Mouse (Mus musculus): ENCODE data around the gene Rdh8. TPM values are rescaled to one million over a fixed set of nuclear protein-coding genes. Genes with fewer than 3 reads are reported as not detected.

Rdh8 gene
- polyA plus RNA-seq, 1 experiment from 2014 or later = not detected

DNA sequence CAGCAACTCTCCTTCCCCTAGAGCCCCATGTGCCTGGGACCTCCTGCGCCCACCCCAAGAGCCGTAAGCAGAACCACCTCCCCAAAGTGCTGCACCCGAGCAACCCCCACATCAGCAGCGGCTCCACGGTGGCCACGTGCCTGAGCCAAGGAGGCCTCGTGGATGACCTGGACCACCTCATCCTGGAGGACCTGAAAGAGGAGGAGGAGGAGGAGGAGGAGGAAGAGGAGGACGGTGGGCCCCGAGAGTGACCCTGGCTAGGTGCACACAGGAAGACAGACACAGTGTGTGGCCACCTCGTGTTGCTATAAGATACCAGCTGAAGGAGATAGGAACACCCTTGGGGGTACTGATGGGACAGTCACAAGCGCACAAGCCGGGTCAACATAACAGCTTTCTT is 55.2 kb downstream of the Rdh8 start:
- no peak overlapping the region for H3K4me2 ChIP-seq

DNA sequence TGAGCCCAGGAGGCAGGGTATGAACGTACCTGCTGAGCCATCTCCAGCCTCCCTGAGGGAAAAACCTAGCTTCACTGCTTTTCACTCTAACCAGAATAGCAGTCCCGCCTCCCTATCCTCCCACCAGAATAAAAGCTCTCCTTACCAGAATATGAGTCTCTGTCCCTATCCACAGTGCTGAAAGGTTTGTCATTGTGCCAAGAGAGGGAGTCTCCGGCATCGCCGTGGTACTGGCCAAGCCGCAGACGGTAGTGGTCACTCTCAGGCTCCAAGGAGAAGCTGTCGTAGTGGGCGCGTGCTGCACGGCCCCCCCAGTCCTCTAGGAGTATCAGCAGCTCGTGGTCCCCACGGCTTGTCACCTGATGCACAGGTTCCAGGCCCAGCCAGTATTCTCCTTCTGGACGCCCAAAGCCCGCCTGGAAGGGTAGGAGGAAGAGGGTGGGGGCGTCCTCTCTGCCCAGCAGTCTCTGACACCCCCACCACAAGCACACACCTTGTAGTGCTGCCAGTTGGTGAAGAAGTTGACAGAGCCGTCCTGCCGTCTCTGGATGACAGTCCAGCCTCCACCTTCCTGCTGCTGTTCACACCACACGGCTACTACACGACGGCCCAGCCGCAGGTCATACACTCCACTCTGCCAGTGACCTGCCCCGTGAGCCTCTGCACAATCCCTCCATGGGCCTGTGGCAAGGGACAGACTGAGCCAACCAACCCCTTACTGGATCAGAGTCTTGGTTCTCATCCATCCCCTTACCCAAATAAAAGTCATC is 56.9 kb downstream of the Rdh8 start:
- ATAC-seq (ENCODE audit: low FRiP score) = no peak
- H3K4me3 ChIP-seq = no peak overlapping the region
- no peaks in the 10 kb centered on the region for H3K36me3 ChIP-seq
- H3K4me2 ChIP-seq = no peak overlapping the region
- H3K9me3 ChIP-seq = no peaks in the 10 kb centered on the region
- peaks cover 26% of the 10 kb centered on the region for H3K27me3 ChIP-seq
- 68% methylated on average over 23 of the region's 23 CpGs for WGBS
- peak overlapping the region; percentile 55 for H3K9ac ChIP-seq
- H3K4me1 ChIP-seq (replicated peaks) = peaks cover 13% of the 10 kb centered on the region; the same call in 1 of the 2 replicates
- no peak overlapping the region for H3K27ac ChIP-seq

More for the DNA sequence above, 55.2 kb downstream of the Rdh8 start:
- Histone ChIP-seq H3K27ac (no peak overlapping the region), H3K27me3 (peaks cover 43% of the 10 kb centered on the region), H3K9me3 (no peaks in the 10 kb centered on the region), H3K4me1 (replicated peaks) (peaks cover 12% of the 10 kb centered on the region), H3K4me3 (no peak overlapping the region), H3K36me3 (no peaks in the 10 kb centered on the region), H3K9ac (no peak overlapping the region)
- no peak for ATAC-seq (ENCODE audit: low FRiP score)
- 87% methylated on average over 12 of the region's 12 CpGs for WGBS

Other genes starting within 250 kb of the Rdh8 start
- 46.4 and 48.2 TPM in 2 replicates for gene Zfp846, start 237.2 kb upstream of the Rdh8 start, polyA plus RNA-seq (2015; fragmentation: Nextera tagmentation; extraction: Ambion mirVana)
- 500 and 520 TPM in 2 replicates for gene Ubl5, start 175.6 kb upstream of the Rdh8 start, polyA plus RNA-seq (2015; fragmentation: Nextera tagmentation; extraction: Ambion mirVana)
- gene Fbxl12, start 173.7 kb upstream of the Rdh8 start, polyA plus RNA-seq (2015; fragmentation: Nextera tagmentation; extraction: Ambion mirVana) = 18.2 and 19.1 TPM in 2 replicates
- 59.8 and 61.5 TPM in 2 replicates for gene Pin1, start 166.4 kb upstream of the Rdh8 start, polyA plus RNA-seq (2015; fragmentation: Nextera tagmentation; extraction: Ambion mirVana)
- 133 and 145 TPM in 2 replicates for gene Olfm2, start 72.2 kb upstream of the Rdh8 start, polyA plus RNA-seq (2015; fragmentation: Nextera tagmentation; extraction: Ambion mirVana)
- gene Col5a3, start 3.4 kb upstream of the Rdh8 start, polyA plus RNA-seq (2015; fragmentation: Nextera tagmentation; extraction: Ambion mirVana) = 0.36 and 0.44 TPM in 2 replicates
- 1.9 and 2.3 TPM in 2 replicates for gene A230050P20Rik, start 50.1 kb downstream of the Rdh8 start, polyA plus RNA-seq (2015; fragmentation: Nextera tagmentation; extraction: Ambion mirVana)
- gene Angptl6, start 61.2 kb downstream of the Rdh8 start, polyA plus RNA-seq (2015; fragmentation: Nextera tagmentation; extraction: Ambion mirVana) = 9.8 and 10.1 TPM in 2 replicates
- gene Ppan, start 69.7 kb downstream of the Rdh8 start, polyA plus RNA-seq (2015; fragmentation: Nextera tagmentation; extraction: Ambion mirVana) = 46.9 and 50.3 TPM in 2 replicates
- gene Eif3g, start 80.1 kb downstream of the Rdh8 start, polyA plus RNA-seq (2015; fragmentation: Nextera tagmentation; extraction: Ambion mirVana) = 252 and 265 TPM in 2 replicates
- gene Dnmt1, start 141.4 kb downstream of the Rdh8 start, polyA plus RNA-seq (2015; fragmentation: Nextera tagmentation; extraction: Ambion mirVana) = 65.1 and 65.8 TPM in 2 replicates
- 11.0 and 14.3 TPM in 2 replicates for gene S1pr2, start 158.3 kb downstream of the Rdh8 start, polyA plus RNA-seq (2015; fragmentation: Nextera tagmentation; extraction: Ambion mirVana)
- gene Mrpl4, start 184.2 kb downstream of the Rdh8 start, polyA plus RNA-seq (2015; fragmentation: Nextera tagmentation; extraction: Ambion mirVana) = 98.2 and 104 TPM in 2 replicates
- gene Icam1, start 197.5 kb downstream of the Rdh8 start, polyA plus RNA-seq (2015; fragmentation: Nextera tagmentation; extraction: Ambion mirVana) = 3.4 and 4.4 TPM in 2 replicates
- 0.21 TPM in 1 of 2 replicates, not detected in the other for gene Icam4, start 210.9 kb downstream of the Rdh8 start, polyA plus RNA-seq (2015; fragmentation: Nextera tagmentation; extraction: Ambion mirVana)
- gene Icam5, start 213.6 kb downstream of the Rdh8 start, polyA plus RNA-seq (2015; fragmentation: Nextera tagmentation; extraction: Ambion mirVana) = 0.58 and 0.80 TPM in 2 replicates
- 0.92 and 1.9 TPM in 2 replicates for gene Zglp1, start 248.6 kb downstream of the Rdh8 start, polyA plus RNA-seq (2015; fragmentation: Nextera tagmentation; extraction: Ambion mirVana)

Measured in hindbrain, embryonic 13.5 days (tissue).